Mouse (Mus musculus) stomach, adult 2 months (tissue): Measurements from ENCODE around the gene Slc24a2. TPM values are rescaled to one million over a fixed set of nuclear protein-coding genes. Genes with fewer than 3 reads are reported as not detected.

Experiments used
- polyA plus RNA-seq: library from polyadenylated mRNA; depleted of rRNA; stranded (reverse); fragments of >200 nt; gene quantifications from 2 replicates; pipeline ENCODE4 v1.2.3, GENCODE M21; 2012; rRNA removed

Slc24a2 gene
- 0.01 and 0.02 TPM in 2 replicates for polyA plus RNA-seq

GRCm38 (mm10) chr4:87229960-87230551 lies at the start of gene Slc24a2:
Gene Slc24a2 (minus strand): TSS chr4:87230477.

